Mouse (Mus musculus) ES-E14 (cell line): ENCODE data around the gene Dusp5.

Experiments used
- CHD2 ChIP-seq: IDR thresholded peaks from 2 replicates; pipeline ENCODE4 v1.6.1; 2014; ENCODE audit warnings: mild to moderate bottlenecking, low read depth, low read length, inconsistent platforms
- HCFC1 ChIP-seq: IDR thresholded peaks from 2 replicates; pipeline ENCODE4 v1.6.1; 2012; ENCODE audit warnings: low read length, inconsistent platforms, borderline replicate concordance; ENCODE audit not compliant: insufficient read depth
- MAFK ChIP-seq: IDR thresholded peaks from 2 replicates; pipeline ENCODE4 v1.6.1; 2014; ENCODE audit warnings: mild to moderate bottlenecking, low read depth, low read length, inconsistent platforms; ENCODE audit not compliant: insufficient read depth
- ZC3H11A ChIP-seq: IDR thresholded peaks from 2 replicates; pipeline ENCODE4 v1.6.1; 2012; ENCODE audit warnings: low read depth, mild to moderate bottlenecking, inconsistent platforms, low read length, borderline replicate concordance
- ZNF384 ChIP-seq: IDR thresholded peaks from 2 replicates; pipeline ENCODE4 v1.6.1; 2012; ENCODE audit warnings: low read depth, low read length, inconsistent platforms

- TF ChIP-seq CHD2: no peak
- TF ChIP-seq ZNF384: no peak
- no peak for TF ChIP-seq MAFK
- no peak for TF ChIP-seq HCFC1
- TF ChIP-seq ZC3H11A: no peak
Observed at GRCm38 (mm10) chr19:53538024-53538423, 9.1 kb downstream of the Dusp5 start.
